Mouse (Mus musculus) adrenal gland, adult (tissue): Measurements from ENCODE around the gene Adra1d.
A peak's percentile ranks its signal among the peaks of the same experiment; 100 is the strongest.

Experiments used
- DNase-seq, 2 experiments: peaks; one replicate each; pipeline ENCODE4 v3.0.0; 2022 to 2023; ENCODE audit warnings: low spot score in 1 of 2; ENCODE audit not compliant: inconsistent age in 2 of 2

Gene Adra1d

GRCm38 (mm10) chr2:131542531-131542930, 19.6 kb downstream of the Adra1d start:
- no peak for DNase-seq

GRCm38 (mm10) chr2:131541686-131542085, 20.4 kb downstream of the Adra1d start:
- DNase-seq: peak in 1 of 2 experiments; percentile 61

GRCm38 (mm10) chr2:131539780-131540179, 22.3 kb downstream of the Adra1d start:
- no peak for DNase-seq

GRCm38 (mm10) chr2:131538341-131538740, 23.7 kb downstream of the Adra1d start:
- DNase-seq: peak; percentile 91 to 94

GRCm38 (mm10) chr2:131535168-131535567, 26.9 kb downstream of the Adra1d start:
- no peak for DNase-seq

GRCm38 (mm10) chr2:131531271-131531670, 30.8 kb downstream of the Adra1d start:
- DNase-seq: no peak

GRCm38 (mm10) chr2:131530623-131531008, 31.5 kb downstream of the Adra1d start:
- DNase-seq: peak; percentile 57 to 85

GRCm38 (mm10) chr2:131529898-131530622, 32.0 kb downstream of the Adra1d start:
- DNase-seq: peak; percentile 56 to 85

- peak; percentile 31 to 73 for DNase-seq
These were observed 35.0 kb downstream of the Adra1d start for GRCm38 (mm10) chr2:131527061-131527460.

- DNase-seq: no peak
These were observed 41.3 kb downstream of the Adra1d start for GRCm38 (mm10) chr2:131520743-131521142.

- DNase-seq: no peak
These were observed 43.3 kb downstream of the Adra1d start for GRCm38 (mm10) chr2:131518790-131519189.

- DNase-seq: no peak
These were observed 44.5 kb downstream of the Adra1d start for GRCm38 (mm10) chr2:131517550-131517949.

- no peak for DNase-seq
These were observed 47.9 kb downstream of the Adra1d start for GRCm38 (mm10) chr2:131514055-131514621.

- no peak for DNase-seq
These were observed 48.6 kb downstream of the Adra1d start for GRCm38 (mm10) chr2:131513477-131513876.

- DNase-seq: no peak
These were observed 51.6 kb downstream of the Adra1d start for GRCm38 (mm10) chr2:131510531-131510930.

- DNase-seq: peak; percentile 67 to 89
These were observed 52.3 kb downstream of the Adra1d start for GRCm38 (mm10) chr2:131509671-131510313.

- DNase-seq: peak in 1 of 2 experiments; percentile 55
These were observed 53.6 kb downstream of the Adra1d start for GRCm38 (mm10) chr2:131508501-131508900.

- no peak for DNase-seq
These were observed 55.7 kb downstream of the Adra1d start for GRCm38 (mm10) chr2:131506358-131506757.

GRCm38 (mm10) chr2:131505431-131505830, 56.7 kb downstream of the Adra1d start:
- no peak for DNase-seq

GRCm38 (mm10) chr2:131502561-131502960, 59.5 kb downstream of the Adra1d start:
- DNase-seq: peak in 1 of 2 experiments; percentile 53

GRCm38 (mm10) chr2:131501886-131502285, 60.2 kb downstream of the Adra1d start:
- DNase-seq: no peak

- DNase-seq: peak in 1 of 2 experiments; percentile 22
These were observed 62.7 kb downstream of the Adra1d start for GRCm38 (mm10) chr2:131499290-131499845.
